Comparison of ENCODE assay signal across 11 mouse cellular contexts in genomic region chr15:25673231-25673980, GRCm38 (mm10). TPM values are rescaled to one million over a fixed set of nuclear protein-coding genes. Genes with fewer than 3 reads are reported as not detected.
DNase-seq lines count a peak whose midpoint lies in the region; ATAC-seq lines count a peak whose summit lies in the region.
"Had no signal": no experiment of that assay in that cellular context is flagged by ENCODE, and none has a peak within 500 bp of the region (broad histone marks: within the 10 kb centered on the region; RNA-seq: fewer than 3 reads in every experiment).

No protein-coding gene starts in this region.

- H3K36me3 ChIP-seq in heart, embryonic 11.5 days (ENCODE audit: control insufficient read depth, insufficient read depth, low read length), result no peaks in the 10 kb centered on the region
- no peaks in the 10 kb centered on the region for H3K36me3 ChIP-seq in forebrain, embryonic 15.5 days
- no peaks in the 10 kb centered on the region for H3K36me3 ChIP-seq in midbrain, embryonic 13.5 days

- no peak overlapping the region for H3K4me3 ChIP-seq in heart, embryonic 11.5 days (ENCODE audit: low read depth, low read length)
- no peak overlapping the region for H3K4me3 ChIP-seq in forebrain, embryonic 15.5 days
- no peak overlapping the region for H3K4me3 ChIP-seq in midbrain, embryonic 13.5 days (replicated peaks)

- H3K9ac ChIP-seq in heart, embryonic 11.5 days (ENCODE audit: low read depth, low read length), result no peak overlapping the region
- no peak overlapping the region for H3K9ac ChIP-seq in forebrain, embryonic 15.5 days (replicated peaks)
- H3K9ac ChIP-seq in midbrain, embryonic 13.5 days (replicated peaks), result no peak overlapping the region

- peak; percentile 43; the same call in 1 of the 2 replicates for ATAC-seq in heart, embryonic 11.5 days (replicated peaks; ENCODE audit: insufficient number of reproducible peaks, low FRiP score, low TSS enrichment)
- ATAC-seq in CD4-positive, CD25-positive, alpha-beta regulatory T cell, adult 4 months, result peak; percentile 32
- no peak for ATAC-seq in forebrain, embryonic 15.5 days (replicated peaks)
- peak; percentile 56 for ATAC-seq in midbrain, embryonic 13.5 days

- 25% methylated on average over 6 of the region's 6 CpGs for WGBS in heart, embryonic 11.5 days (ENCODE audit: insufficient replicate concordance)
- 47% methylated on average over 6 of the region's 6 CpGs for WGBS in forebrain, embryonic 15.5 days
- WGBS in midbrain, embryonic 13.5 days, result 31% methylated on average over 6 of the region's 6 CpGs

- H3K9me3 ChIP-seq in heart, embryonic 11.5 days (replicated peaks; ENCODE audit: control insufficient read depth, low read length), result peaks cover 2% of the 10 kb centered on the region; the same call in 1 of the 2 replicates
- no peaks in the 10 kb centered on the region for H3K9me3 ChIP-seq in forebrain, embryonic 15.5 days
- no peaks in the 10 kb centered on the region for H3K9me3 ChIP-seq in midbrain, embryonic 13.5 days

- peaks cover 16% of the 10 kb centered on the region for H3K27me3 ChIP-seq in heart, embryonic 11.5 days (ENCODE audit: control insufficient read depth, insufficient read depth, low read length)
- 0 out of 2 replicates have a peak, but pooled peaks cover 4% of the 10 kb centered on the region for H3K27me3 ChIP-seq in forebrain, embryonic 15.5 days
- H3K27me3 ChIP-seq in midbrain, embryonic 13.5 days, result peaks cover 8% of the 10 kb centered on the region; the same call in 1 of the 2 replicates

- no peak overlapping the region for H3K27ac ChIP-seq in heart, embryonic 11.5 days (ENCODE audit: low read depth, low read length)
- peak overlapping the region; percentile 19; the same call in 1 of the 2 replicates for H3K27ac ChIP-seq in forebrain, embryonic 15.5 days (replicated peaks)
- H3K27ac ChIP-seq in midbrain, embryonic 13.5 days, result peak overlapping the region; percentile 63

- H3K4me2 ChIP-seq in heart, embryonic 11.5 days, result no peak overlapping the region
- no peak overlapping the region for H3K4me2 ChIP-seq in forebrain, embryonic 15.5 days (replicated peaks)
- H3K4me2 ChIP-seq in midbrain, embryonic 13.5 days (replicated peaks), result 0 out of 2 replicates have a peak overlapping the region, but pooled peaks have one; percentile 0

- peaks cover 8% of the 10 kb centered on the region; the same call in 1 of the 2 replicates for H3K4me1 ChIP-seq in heart, embryonic 11.5 days (ENCODE audit: control insufficient read depth, insufficient read depth, low read length)
- H3K4me1 ChIP-seq in forebrain, embryonic 15.5 days, result peaks cover 35% of the 10 kb centered on the region
- peaks cover 63% of the 10 kb centered on the region for H3K4me1 ChIP-seq in midbrain, embryonic 13.5 days (replicated peaks)

- no peak for DNase-seq in heart, adult 18-20 months
- DNase-seq in spleen, postnatal 4 days (ENCODE audit: low spot score in 2 of 2), result no peak
- DNase-seq in adrenal gland, adult 18-20 months (ENCODE audit: low spot score in 2 of 2), result no peak
- no peak for DNase-seq in cerebellum, adult 8-10 months
- DNase-seq: gastrocnemius, postnatal 10 days; heart, postnatal 14 days; lung, postnatal 36 days had no signal

RNA-seq across cellular contexts. Expression of gene Myo10, which starts 51.1 kb away (rescaled TPM):
- 11.5 and 15.4 TPM in 2 replicates for polyA plus RNA-seq in heart, embryonic 11.5 days (2014; fragmentation: Nextera tagmentation; extraction: Ambion mirVana)
- 10 to 100 TPM; 56.9 to 65.1 TPM for total RNA-seq in heart, adult 18-20 months (2021)
- under 1 TPM; 0.30 to 0.75 TPM for polyA plus RNA-seq in CD4-positive, CD25-positive, alpha-beta regulatory T cell, adult 4 months (2017; shearing (Covaris generic))
- 43.0 and 48.1 TPM in 2 replicates for polyA plus RNA-seq in forebrain, embryonic 15.5 days (2015; fragmentation: Nextera tagmentation; extraction: Ambion mirVana)
- 42.9 and 43.5 TPM in 2 replicates for polyA plus RNA-seq in midbrain, embryonic 13.5 days (2015; fragmentation: Nextera tagmentation; extraction: Ambion mirVana)
- total RNA-seq in adrenal gland, adult 18-20 months (2021), result 10 to 100 TPM; 79.9 to 80.3 TPM
